Mouse (Mus musculus): ENCODE measurements around the gene Tomm70a. TPM values are rescaled to one million over a fixed set of nuclear protein-coding genes. Genes with fewer than 3 reads are reported as not detected.

The Tomm70a gene
- polyA plus RNA-seq (2015; fragmentation: Nextera tagmentation; extraction: Ambion mirVana) = 29.6 and 31.4 TPM in 2 replicates

DNA sequence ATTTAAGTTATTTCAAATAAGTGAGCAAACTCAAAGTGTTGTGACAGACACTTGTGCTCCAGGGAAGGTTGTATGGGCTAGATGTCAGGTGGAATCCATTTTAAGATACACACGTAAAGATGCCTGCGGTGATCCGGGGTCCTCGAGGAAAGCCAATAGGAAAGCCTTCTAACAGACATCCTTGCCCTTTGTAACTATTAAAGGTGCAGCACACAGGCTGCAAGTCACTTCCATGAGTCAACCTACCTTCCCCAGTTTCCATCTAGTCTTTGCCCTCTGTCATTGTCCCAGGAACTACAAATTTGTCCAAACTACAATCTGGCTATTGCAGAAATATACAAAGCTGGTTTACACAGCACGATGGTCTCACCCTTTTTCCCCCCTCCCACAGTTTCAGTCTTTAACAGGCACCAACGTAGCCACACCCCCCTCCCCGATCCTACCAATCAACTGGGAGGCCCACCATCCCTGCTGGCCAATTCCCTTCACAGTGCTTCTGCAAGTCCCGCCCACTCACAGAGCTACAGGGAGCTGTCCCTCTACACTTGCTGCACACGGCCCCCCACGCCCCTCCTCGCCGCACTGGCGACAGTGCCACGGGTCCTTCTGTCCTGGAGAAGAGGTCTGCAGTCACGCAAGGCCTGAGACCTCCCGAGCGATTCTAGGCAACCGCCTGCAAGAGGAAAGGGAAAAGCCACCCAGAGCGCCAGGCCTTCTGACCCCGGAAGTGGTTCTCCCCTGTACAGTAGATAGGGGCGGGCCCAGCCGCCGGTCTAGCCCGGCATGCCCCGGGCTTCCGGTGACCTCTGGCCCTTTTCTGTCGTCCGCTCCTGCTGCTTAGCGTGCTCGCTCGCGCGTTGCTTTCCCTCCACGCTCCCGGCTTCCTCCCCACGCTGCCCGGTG lies at the start of gene Tomm70a:
TSS of gene Tomm70a (plus strand) at position 791 of the 903 bp plus-strand sequence.

GRCm38 (mm10) chr16:57166611-57167513 lies 45.4 kb downstream of the Tomm70a start, which contains the start of gene Nit2:
TSS of gene Nit2 (minus strand) at chr16:57167341.

Other genes starting within 250 kb of the Tomm70a start
- 14.4 and 23.5 TPM in 2 replicates for gene Tmem45a, start 235.5 kb upstream of the Tomm70a start, polyA plus RNA-seq (2015; fragmentation: Nextera tagmentation; extraction: Ambion mirVana)
- gene Lnp1, start 193.6 kb upstream of the Tomm70a start, polyA plus RNA-seq (2015; fragmentation: Nextera tagmentation; extraction: Ambion mirVana) = 0.48 and 0.54 TPM in 2 replicates
- 0.22 and 0.38 TPM in 2 replicates for gene Tmem45a2, start 50.3 kb upstream of the Tomm70a start, polyA plus RNA-seq (2015; fragmentation: Nextera tagmentation; extraction: Ambion mirVana)
- 61.3 and 64.4 TPM in 2 replicates for gene Nit2, start 45.6 kb downstream of the Tomm70a start, polyA plus RNA-seq (2015; fragmentation: Nextera tagmentation; extraction: Ambion mirVana)
- 17.2 and 17.5 TPM in 2 replicates for gene Tbc1d23, start 109.8 kb downstream of the Tomm70a start, polyA plus RNA-seq (2015; fragmentation: Nextera tagmentation; extraction: Ambion mirVana)
- not detected in 2 replicates for gene Tmem30c, start 171.2 kb downstream of the Tomm70a start, polyA plus RNA-seq (2015; fragmentation: Nextera tagmentation; extraction: Ambion mirVana)
- gene Filip1l, start 231.4 kb downstream of the Tomm70a start, polyA plus RNA-seq (2015; fragmentation: Nextera tagmentation; extraction: Ambion mirVana) = 23.0 and 24.6 TPM in 2 replicates